Mouse (Mus musculus) B cell, adult 67 days (primary cell): Measurements from ENCODE around the gene Ppp2r3c. TPM values are rescaled to one million over a fixed set of nuclear protein-coding genes. Genes with fewer than 3 reads are reported as not detected.

Source experiments
- total RNA-seq, 2 experiments: library from RNA; stranded (reverse); gene quantifications; 4 replicates each; pipeline ENCODE4 v1.2.4; 2023

Ppp2r3c gene
- 10 to 100 TPM; 21.7 to 22.6 TPM for total RNA-seq

DNA sequence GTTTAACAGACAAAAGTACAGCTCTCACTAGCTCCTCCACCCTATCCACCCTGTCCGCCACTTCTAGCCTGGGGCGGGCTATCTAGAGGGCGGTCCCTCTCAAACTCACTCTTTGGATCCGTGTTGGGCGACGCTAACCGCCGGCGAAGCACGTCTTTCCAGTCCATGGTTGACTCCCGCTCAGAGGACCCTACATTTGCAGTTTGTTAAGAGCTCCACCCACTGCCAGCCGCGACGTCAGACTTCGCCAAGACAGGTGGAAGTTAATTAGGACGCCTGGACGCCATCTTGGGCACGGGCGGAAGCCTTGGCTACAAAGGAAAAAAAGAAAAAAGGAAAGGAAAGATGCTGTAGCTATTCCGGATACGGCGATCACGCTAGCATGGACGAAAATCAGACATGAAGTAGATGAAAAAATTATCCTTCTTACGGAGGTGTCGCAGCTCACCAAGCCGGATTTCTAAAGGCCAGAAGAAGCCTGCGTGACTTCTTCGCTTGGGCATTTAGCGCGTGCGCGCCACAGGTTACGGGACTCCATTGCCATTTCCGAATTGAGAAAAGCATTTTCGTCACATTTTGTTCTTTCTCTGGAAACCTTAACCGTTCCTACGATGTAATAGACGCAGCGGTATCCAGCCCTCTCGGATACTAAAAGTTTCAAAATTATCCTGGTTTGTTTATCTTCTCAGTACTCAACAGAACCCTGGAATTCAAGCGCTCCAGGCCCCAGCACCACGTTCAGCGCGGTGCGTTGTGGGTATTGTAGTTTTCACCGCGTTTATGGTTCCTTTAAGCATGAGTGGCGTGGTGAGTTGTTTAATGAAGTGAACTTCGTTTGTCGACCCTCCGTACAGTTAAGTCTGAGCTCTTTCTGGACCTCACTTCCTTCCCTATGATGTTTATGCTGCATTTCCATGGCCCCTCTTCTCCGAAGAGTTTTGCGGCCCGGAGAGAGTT lies at the start of gene Ppp2r3c:
Gene Ppp2r3c (minus strand): TSS at position 514 of the 957 bp plus-strand sequence.

DNA sequence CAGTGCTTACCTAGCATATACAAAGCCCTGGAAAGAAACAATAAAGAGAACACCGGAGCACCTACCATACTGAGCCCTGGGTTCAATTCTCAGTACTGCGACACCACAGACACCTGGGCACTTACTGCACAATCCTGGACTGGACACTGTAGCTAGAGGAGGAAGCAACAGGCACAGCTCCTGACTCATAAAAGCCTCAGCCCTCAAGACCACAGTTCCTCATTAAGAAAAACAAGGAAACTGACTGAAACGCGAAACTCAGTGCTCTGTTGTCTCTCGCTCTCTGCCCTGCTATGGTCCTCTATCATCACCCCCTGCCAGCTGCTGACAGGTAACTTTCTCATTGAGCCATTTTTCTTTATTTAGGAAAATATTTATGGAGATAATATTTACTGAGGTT lies 3.5 kb downstream of the Ppp2r3c start, which contains the start of gene 1110008L16Rik:
Gene 1110008L16Rik (plus strand): TSS at position 242 of the 400 bp plus-strand sequence.

DNA sequence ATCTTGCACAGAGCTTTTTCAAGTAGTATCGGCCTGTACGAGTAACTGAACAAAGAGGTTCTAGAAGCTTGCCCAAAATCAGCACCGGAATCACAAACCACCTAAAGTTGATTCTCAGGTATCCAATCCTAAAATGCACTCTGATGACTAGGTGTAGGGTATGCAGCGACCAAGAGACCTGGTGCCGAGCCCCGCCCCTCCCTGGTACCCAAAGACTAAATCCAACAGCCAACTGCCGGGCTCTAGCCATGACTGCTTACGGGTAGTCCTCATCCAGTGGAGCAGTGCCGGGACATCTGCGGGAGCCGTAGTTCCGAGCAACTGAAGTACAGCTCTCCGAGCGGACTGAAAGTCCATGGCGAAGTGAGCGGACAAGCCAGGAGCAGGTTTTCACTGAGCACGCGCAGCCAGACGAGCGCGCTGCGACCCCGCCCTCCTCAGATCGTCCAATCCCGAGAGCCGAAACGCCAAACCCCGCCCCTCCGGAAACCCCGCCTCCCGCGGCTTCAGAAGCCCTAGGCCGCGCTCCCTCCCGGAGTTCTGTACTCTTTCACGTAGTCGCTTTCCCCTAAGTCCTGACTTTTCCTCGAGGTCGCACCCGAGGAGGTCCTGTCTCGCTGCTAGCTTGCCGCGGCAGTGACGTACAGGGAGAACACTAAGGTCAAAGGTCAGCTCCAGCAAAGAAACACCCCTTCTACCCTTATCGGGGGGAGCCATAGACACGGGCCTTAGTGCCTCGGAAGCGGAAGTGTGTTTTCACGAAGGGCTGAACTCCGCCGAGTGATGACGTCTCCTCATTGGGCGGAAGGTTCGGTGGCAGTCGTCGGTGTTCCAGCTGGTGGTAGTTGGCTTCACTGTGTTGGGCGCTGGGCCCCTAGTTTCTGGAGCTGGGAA lies 72.9 kb downstream of the Ppp2r3c start, which contains the start of gene Srp54c:
Gene Srp54c (plus strand): TSS at position 543 of the 894 bp plus-strand sequence.

Other genes starting within 250 kb of the Ppp2r3c start
- gene 2700097O09Rik, start 222.9 kb downstream of the Ppp2r3c start, total RNA-seq, result 1 to 10 TPM; 7.1 to 8.1 TPM
- gene Srp54a, start 222.7 kb downstream of the Ppp2r3c start, total RNA-seq, result 10 to 100 TPM; 71.4 to 72.9 TPM
- 10 to 100 TPM in 1 of 2 experiments, 1 to 10 TPM in 1; 4.8 to 10.4 TPM for gene Fam177a, start 178.5 kb downstream of the Ppp2r3c start, total RNA-seq
- 10 to 100 TPM; 23.4 to 27.3 TPM for gene Srp54b, start 147.9 kb downstream of the Ppp2r3c start, total RNA-seq
- 1 to 10 TPM in 1 of 2 experiments, not detected in 1; 8.4 TPM for gene 1700047I17Rik2, start 103.4 kb downstream of the Ppp2r3c start, total RNA-seq
- 10 to 100 TPM; 23.0 to 26.2 TPM for gene Srp54c, start 72.8 kb downstream of the Ppp2r3c start, total RNA-seq
- 10 to 100 TPM; 10.5 to 12.7 TPM for gene 1110008L16Rik, start 3.4 kb downstream of the Ppp2r3c start, total RNA-seq
- gene Psma6, start 81.2 kb upstream of the Ppp2r3c start, total RNA-seq, result 100 to 1,000 TPM in 1 of 2 experiments, 10 to 100 TPM in 1; 93.4 to 101 TPM
- gene Nfkbia, start 189.6 kb upstream of the Ppp2r3c start, total RNA-seq, result 100 to 1,000 TPM; 214 to 222 TPM